Mouse (Mus musculus) heart, adult 2 months (tissue): Measurements from ENCODE around the gene Sec61a1. TPM values are rescaled to one million over a fixed set of nuclear protein-coding genes. Genes with fewer than 3 reads are reported as not detected.

Experiments used
- DNase-seq, 2 experiments: peaks; one replicate each; pipeline ENCODE4 v3.0.0; 2021
- H3K27ac ChIP-seq: fragments of 200-600 bp; 2 replicates; pipeline ENCODE4 v1.8.1; 2022
- H3K27me3 ChIP-seq: fragments of 200-500 bp; 2 replicates; pipeline ENCODE4 v1.6.1; 2012; ENCODE audit warnings: mild to moderate bottlenecking, low read length, inconsistent platforms, mixed read lengths; ENCODE audit not compliant: control insufficient read depth, insufficient read depth
- H3K36me3 ChIP-seq: fragments of 200-500 bp; 2 replicates; pipeline ENCODE4 v1.6.1; 2012; ENCODE audit warnings: low read length, inconsistent platforms; ENCODE audit not compliant: control insufficient read depth, insufficient read depth
- H3K4me1 ChIP-seq: fragments of 200-500 bp; 2 replicates; pipeline ENCODE4 v1.6.1; 2011; ENCODE audit warnings: low read length; ENCODE audit not compliant: control insufficient read depth, insufficient read depth
- H3K4me3 ChIP-seq: fragments of 200-600 bp; 2 replicates; pipeline ENCODE4 v1.8.1; 2022
- H3K79me2 ChIP-seq: fragments of 200-500 bp; replicated peaks from 2 replicates; pipeline ENCODE4 v1.6.1; 2012; ENCODE audit warnings: mild to moderate bottlenecking, inconsistent platforms, low read length, moderate library complexity, mixed read lengths; ENCODE audit not compliant: control insufficient read depth, insufficient read depth
- H3K9ac ChIP-seq: fragments of 200-500 bp; 2 replicates; pipeline ENCODE4 v1.6.1; 2012; ENCODE audit warnings: low read depth, mild to moderate bottlenecking, control low read depth, inconsistent platforms, low read length, mixed read lengths
- CTCF ChIP-seq: fragments of 200-600 bp; IDR thresholded peaks from 2 replicates; pipeline ENCODE4 v1.8.1; 2022; ENCODE audit warnings: antibody characterized with exemption, mild to moderate bottlenecking, moderate library complexity
- EP300 ChIP-seq: fragments of 200-500 bp; IDR thresholded peaks from 2 replicates; pipeline ENCODE4 v1.6.1; 2011; ENCODE audit warnings: low read depth, low read length, control low read depth; ENCODE audit not compliant: insufficient read depth
- POLR2A ChIP-seq: fragments of 200-500 bp; IDR thresholded peaks from 2 replicates; pipeline ENCODE4 v1.6.1; 2011; ENCODE audit warnings: mild to moderate bottlenecking, low read depth, low read length, control low read depth; ENCODE audit not compliant: insufficient read depth
- WGBS: fragments of 180-500 bp; shearing (Covaris S2); methylation state at CpG from one replicate; pipeline ENCODE4 v1.1.7; 2018; 5-methylcytosine and 5-hydroxymethylcytosine counted together
- intact Hi-C: fragments of 180-260 bp; cut with DNase I; formaldehyde crosslinking; loops from one replicate; pipeline ENCODE4 v1.15.1; 2025
- polyA plus RNA-seq: library from polyadenylated mRNA; depleted of rRNA; stranded (reverse); fragments of >200 nt; gene quantifications from 2 replicates; pipeline ENCODE4 v1.2.3, GENCODE M21; 2012
- total RNA-seq, 2 experiments: library from RNA; stranded (reverse); gene quantifications; 2 replicates each; pipeline ENCODE4 v1.2.3; 2021

Gene Sec61a1
- total and polyA plus RNA-seq, 3 experiments: 40.4 to 63.0 (median 44.5) TPM

- H3K4me1 ChIP-seq: no peaks in the 10 kb centered on the region
- H3K9ac ChIP-seq: no peak overlapping the region
- intact Hi-C loops: no loop called here
- no peaks in the 10 kb centered on the region for H3K79me2 ChIP-seq
- H3K4me3 ChIP-seq: no peak overlapping the region
- H3K27me3 ChIP-seq: no peaks in the 10 kb centered on the region
- H3K36me3 ChIP-seq: no peaks in the 10 kb centered on the region
- DNase-seq: no peak
- H3K27ac ChIP-seq: no peak overlapping the region
- 21% methylated on average over 4 of the region's 4 CpGs for WGBS
- no peak for TF ChIP-seq POLR2A
- TF ChIP-seq EP300: no peak
- TF ChIP-seq CTCF: no peak
Measured at GRCm38 (mm10) chr6:88557548-88557947, 38.8 kb upstream of the Sec61a1 start.

DNA sequence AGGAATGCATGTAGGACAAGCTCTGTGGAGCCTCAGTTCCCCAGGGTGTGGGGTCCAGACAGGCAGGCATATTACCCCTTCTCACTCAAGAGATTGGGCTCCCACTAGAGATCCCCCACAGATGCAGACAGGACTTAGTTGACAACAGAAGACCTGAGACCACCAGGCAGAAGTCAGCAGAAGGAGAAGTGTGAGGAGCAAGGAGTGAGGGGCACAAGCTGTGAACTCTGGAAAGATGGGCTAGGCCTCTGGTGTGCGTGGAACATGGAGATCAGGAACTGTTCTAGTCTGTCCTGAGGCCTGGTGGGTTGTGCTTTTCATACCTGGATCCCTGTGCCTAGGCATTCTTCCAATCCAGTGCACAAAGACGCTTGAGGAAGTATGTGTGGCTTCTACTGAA lies 31.2 kb upstream of the Sec61a1 start:
- H3K9ac ChIP-seq: no peak overlapping the region
- no peak overlapping the region for H3K27ac ChIP-seq
- no peaks in the 10 kb centered on the region for H3K36me3 ChIP-seq
- 81% methylated on average over 2 of the region's 2 CpGs for WGBS
- H3K4me1 ChIP-seq: no peaks in the 10 kb centered on the region
- TF ChIP-seq POLR2A: no peak
- no peak for TF ChIP-seq EP300
- TF ChIP-seq CTCF: no peak
- H3K27me3 ChIP-seq: no peaks in the 10 kb centered on the region; the same call in 1 of the 2 replicates
- no peaks in the 10 kb centered on the region for H3K79me2 ChIP-seq
- DNase-seq: no peak
- intact Hi-C loops: loop anchor here (1.0 to 5.0 kb wide), 3 partner anchors 282 to 341 kb away; no protein-coding TSS in a partner anchor
- H3K4me3 ChIP-seq: no peak overlapping the region

DNA sequence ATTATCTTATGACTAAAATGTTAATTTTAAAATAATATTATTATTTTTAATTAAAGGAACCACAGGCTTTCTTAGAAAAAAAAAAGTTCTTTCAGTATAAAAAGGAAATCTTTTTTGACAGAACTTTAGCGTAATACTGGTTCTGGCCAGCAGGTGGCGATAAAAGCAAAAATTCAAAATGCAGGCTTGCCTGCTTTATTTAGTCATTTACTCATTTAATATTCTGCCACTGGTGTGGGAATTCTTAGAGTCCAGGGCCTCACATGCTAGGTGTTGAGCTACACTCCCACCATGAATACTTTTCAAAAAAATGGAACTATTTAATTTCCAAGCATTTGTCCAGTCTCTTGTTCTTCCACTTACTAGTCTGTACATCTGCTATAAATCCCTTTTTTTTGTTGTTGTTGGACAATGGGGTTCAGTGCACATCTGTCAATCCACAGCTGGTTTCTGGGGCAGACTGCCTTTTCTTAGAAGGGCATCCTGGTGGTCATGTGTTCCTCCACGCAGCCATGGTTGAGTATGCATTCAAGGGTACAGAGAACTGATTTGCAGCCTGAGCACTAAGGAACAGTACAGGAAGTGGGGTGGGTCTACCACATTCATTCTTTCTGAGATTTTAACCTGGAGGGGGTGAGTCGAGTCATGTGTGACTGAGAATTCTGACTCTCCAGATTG lies 30.6 kb upstream of the Sec61a1 start:
- H3K79me2 ChIP-seq: no peaks in the 10 kb centered on the region
- WGBS: 23% methylated on average over 4 of the region's 4 CpGs
- H3K4me1 ChIP-seq: no peaks in the 10 kb centered on the region
- intact Hi-C loops: loop anchor here (1.0 to 5.0 kb wide), 3 partner anchors 283 to 342 kb away; no protein-coding TSS in a partner anchor
- H3K4me3 ChIP-seq: no peak overlapping the region
- H3K27ac ChIP-seq: no peak overlapping the region
- H3K27me3 ChIP-seq: no peaks in the 10 kb centered on the region; the same call in 1 of the 2 replicates
- H3K9ac ChIP-seq: no peak overlapping the region
- no peak for TF ChIP-seq EP300
- no peak for TF ChIP-seq POLR2A
- peak; percentile 92; the same call in 1 of the 2 replicates for TF ChIP-seq CTCF
- H3K36me3 ChIP-seq: no peaks in the 10 kb centered on the region
- peak; percentile 20 to 72 for DNase-seq

DNA sequence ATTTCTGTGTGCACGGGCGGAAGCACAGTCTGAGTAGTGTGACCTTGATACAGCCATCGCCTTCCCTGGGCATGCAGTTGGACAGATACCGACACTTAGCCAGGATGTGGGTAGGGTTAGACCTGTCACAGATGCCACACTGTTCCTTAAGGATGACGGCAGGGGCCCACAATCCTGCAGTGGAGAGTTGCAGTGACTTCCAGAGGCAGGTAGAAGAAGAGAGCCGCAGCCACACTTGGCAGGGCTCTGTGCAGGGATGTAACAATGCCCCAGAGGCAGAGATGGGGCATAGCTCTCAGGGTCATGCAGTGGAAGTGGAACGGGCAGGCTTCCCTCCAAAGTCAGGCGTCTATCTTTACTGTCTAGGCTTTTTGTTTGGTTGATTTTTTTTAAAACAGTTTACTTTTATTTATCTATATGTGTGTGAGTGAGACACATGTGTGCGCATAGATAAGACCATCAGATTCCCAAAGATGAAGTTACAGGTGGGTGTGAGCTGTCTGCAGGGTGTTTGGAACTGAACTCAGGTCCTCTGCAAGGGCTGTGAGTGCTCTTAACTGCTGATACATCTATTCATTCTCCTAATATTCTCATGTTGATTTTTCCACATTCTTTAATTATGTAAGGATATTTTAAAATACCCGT lies 29.8 kb upstream of the Sec61a1 start:
- Histone ChIP-seq H3K9ac (no peak overlapping the region), H3K4me3 (no peak overlapping the region), H3K27me3 (no peaks in the 10 kb centered on the region; the same call in 1 of the 2 replicates), H3K4me1 (no peaks in the 10 kb centered on the region), H3K27ac (no peak overlapping the region), H3K79me2 (no peaks in the 10 kb centered on the region), H3K36me3 (no peaks in the 10 kb centered on the region)
- no peak for DNase-seq
- 71% methylated on average over 10 of the region's 10 CpGs for WGBS
- TF ChIP-seq EP300: no peak
- no peak for TF ChIP-seq POLR2A
- TF ChIP-seq CTCF: no peak
- intact Hi-C loops: loop anchor here (1.0 to 5.0 kb wide), 3 partner anchors 284 to 342 kb away; no protein-coding TSS in a partner anchor

DNA sequence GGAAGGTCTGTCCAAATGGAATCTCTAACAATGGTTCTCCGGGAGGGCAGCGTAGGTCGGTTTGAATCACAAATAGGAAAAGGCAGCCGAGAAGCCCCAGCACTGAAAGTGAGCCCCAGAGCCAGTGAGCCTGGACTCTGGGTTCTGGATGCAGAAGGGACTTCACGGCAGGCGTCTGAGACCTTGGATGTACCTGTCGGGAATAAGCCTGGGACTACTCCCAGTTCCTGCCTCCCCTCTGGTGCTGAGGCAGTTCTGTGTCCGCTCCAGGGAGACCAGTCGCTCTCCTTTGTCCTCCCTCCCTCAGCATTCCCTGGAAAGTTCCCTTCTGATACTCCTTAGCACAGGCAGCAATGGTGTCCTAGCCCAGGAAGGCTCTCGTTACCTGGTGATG lies 26.7 kb upstream of the Sec61a1 start:
- DNase-seq: no peak
- no peak overlapping the region for H3K27ac ChIP-seq
- intact Hi-C loops: loop anchor here (5.0 kb wide), 1 partner anchor 287 kb away; no protein-coding TSS in a partner anchor
- no peak overlapping the region for H3K4me3 ChIP-seq
- no peaks in the 10 kb centered on the region; the same call in 1 of the 2 replicates for H3K27me3 ChIP-seq
- TF ChIP-seq POLR2A: no peak
- TF ChIP-seq EP300: no peak
- TF ChIP-seq CTCF: no peak
- WGBS: 37% methylated on average over 10 of the region's 10 CpGs
- H3K4me1 ChIP-seq: no peaks in the 10 kb centered on the region
- H3K79me2 ChIP-seq: no peaks in the 10 kb centered on the region
- no peak overlapping the region for H3K9ac ChIP-seq
- no peaks in the 10 kb centered on the region for H3K36me3 ChIP-seq
